Mouse (Mus musculus) testis, adult 2 months (tissue): ENCODE measurements around the gene Lgr6. TPM values are rescaled to one million over a fixed set of nuclear protein-coding genes. Genes with fewer than 3 reads are reported as not detected.

Source experiments
- H3K27ac ChIP-seq: fragments of 200-500 bp; 2 replicates; pipeline ENCODE4 v1.5.1; 2012; ENCODE audit warnings: low read depth, low read length; ENCODE audit not compliant: control insufficient read depth, insufficient read depth
- H3K27me3 ChIP-seq: fragments of 200-500 bp; 2 replicates; pipeline ENCODE4 v1.6.1; 2012; ENCODE audit warnings: mild to moderate bottlenecking, low read length, moderate library complexity; ENCODE audit not compliant: control insufficient read depth, insufficient read depth
- H3K36me3 ChIP-seq: fragments of 200-500 bp; 2 replicates; pipeline ENCODE4 v1.6.1; 2012; ENCODE audit warnings: mild to moderate bottlenecking, low read length; ENCODE audit not compliant: control insufficient read depth, insufficient read depth
- H3K4me1 ChIP-seq: fragments of 200-500 bp; 2 replicates; pipeline ENCODE4 v1.6.1; 2012; ENCODE audit warnings: low read length; ENCODE audit not compliant: control insufficient read depth, insufficient read depth
- H3K4me3 ChIP-seq: fragments of 200-500 bp; 2 replicates; pipeline ENCODE4 v1.5.1; 2012; ENCODE audit warnings: low read depth, mild to moderate bottlenecking, low read length, moderate library complexity, mixed read lengths; ENCODE audit not compliant: control insufficient read depth
- CTCF ChIP-seq: fragments of 200-500 bp; IDR thresholded peaks from 2 replicates; pipeline ENCODE4 v1.5.1; 2012; ENCODE audit warnings: low read depth, mild to moderate bottlenecking, inconsistent platforms, low read length, moderate library complexity; ENCODE audit not compliant: control insufficient read depth, insufficient read depth, insufficient replicate concordance
- POLR2A ChIP-seq: fragments of 200-500 bp; IDR thresholded peaks from 2 replicates; pipeline ENCODE4 v1.6.1; 2012; ENCODE audit warnings: low read depth, mild to moderate bottlenecking, inconsistent platforms, low read length, moderate library complexity; ENCODE audit not compliant: control insufficient read depth
- polyA plus RNA-seq: library from polyadenylated mRNA; depleted of rRNA; stranded (reverse); fragments of >200 nt; gene quantifications from 2 replicates; pipeline ENCODE4 v1.2.3, GENCODE M21; 2012

Gene Lgr6
- polyA plus RNA-seq, 1 experiment, result 3.0 TPM

DNA sequence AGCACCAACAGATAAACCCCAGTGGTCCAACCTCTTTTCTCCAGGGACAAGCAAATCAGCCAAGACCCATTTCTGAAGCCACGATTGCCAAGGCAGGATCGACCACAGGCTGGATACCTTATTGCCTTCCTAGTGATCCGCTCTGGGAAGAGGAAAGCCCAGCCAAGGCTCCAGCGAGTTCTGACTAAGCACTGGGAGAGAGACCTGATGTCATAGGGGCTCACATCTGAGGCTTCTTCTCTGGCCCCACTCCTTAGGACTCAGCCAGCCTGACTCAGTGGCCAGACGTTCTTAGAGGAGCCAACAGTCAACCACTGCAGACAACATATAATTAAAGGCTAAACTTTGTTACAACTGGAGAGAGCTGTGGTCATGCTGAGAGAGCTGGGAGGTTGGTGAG is 83.1 kb downstream of the Lgr6 start:
- no peak overlapping the region for H3K27ac ChIP-seq
- TF ChIP-seq CTCF (no peak), POLR2A (no peak)
- H3K27me3 ChIP-seq, result no peaks in the 10 kb centered on the region
- no peak overlapping the region for H3K4me3 ChIP-seq
- H3K36me3 ChIP-seq, result no peaks in the 10 kb centered on the region
- no peaks in the 10 kb centered on the region; the same call in 1 of the 2 replicates for H3K4me1 ChIP-seq

GRCm38 (mm10) chr1:135020970-135021369 is 84.1 kb downstream of the Lgr6 start:
- no peaks in the 10 kb centered on the region for H3K27me3 ChIP-seq
- TF ChIP-seq POLR2A (no peak), CTCF (no peak)
- no peak overlapping the region for H3K4me3 ChIP-seq
- no peaks in the 10 kb centered on the region for H3K36me3 ChIP-seq
- no peaks in the 10 kb centered on the region; the same call in 1 of the 2 replicates for H3K4me1 ChIP-seq
- H3K27ac ChIP-seq, result no peak overlapping the region

DNA sequence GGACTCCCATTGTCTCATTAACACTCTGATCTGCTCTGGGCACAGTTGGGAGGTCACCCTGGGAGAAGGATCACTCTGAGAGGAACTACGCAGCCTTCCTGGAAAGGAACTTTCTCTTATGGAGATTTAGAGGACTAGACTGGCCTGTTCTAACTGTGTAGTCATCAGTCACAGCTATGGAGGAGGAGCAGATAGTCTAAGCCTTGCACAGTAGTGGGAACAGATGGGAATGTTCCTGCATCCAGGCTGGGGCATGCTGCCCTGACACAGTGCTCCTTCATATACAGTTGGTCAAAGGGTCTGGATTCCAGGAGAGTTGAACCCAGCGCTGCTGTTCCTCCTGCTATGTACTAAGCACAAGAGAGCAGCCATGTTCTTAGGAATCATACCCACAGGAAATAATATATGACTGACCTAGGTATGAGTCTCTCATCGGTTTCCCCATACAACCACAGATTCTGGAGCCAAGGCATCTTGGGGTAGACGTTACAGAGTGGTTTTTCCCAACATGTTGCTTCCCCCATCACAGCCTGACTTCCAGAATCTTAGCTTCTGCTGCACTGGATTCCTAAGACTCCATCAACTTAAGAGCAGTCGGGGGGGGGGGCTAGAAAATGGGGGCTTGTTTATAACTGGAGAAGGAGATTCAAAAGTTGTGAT is 84.7 kb downstream of the Lgr6 start:
- Histone ChIP-seq H3K4me3 (no peak overlapping the region), H3K27ac (no peak overlapping the region), H3K36me3 (no peaks in the 10 kb centered on the region), H3K4me1 (no peaks in the 10 kb centered on the region; the same call in 1 of the 2 replicates), H3K27me3 (no peaks in the 10 kb centered on the region)
- TF ChIP-seq POLR2A (no peak), CTCF (no peak)

GRCm38 (mm10) chr1:135019775-135020167 is 85.3 kb downstream of the Lgr6 start:
- Histone ChIP-seq H3K4me1 (no peaks in the 10 kb centered on the region; the same call in 1 of the 2 replicates), H3K27ac (no peak overlapping the region), H3K27me3 (no peaks in the 10 kb centered on the region), H3K4me3 (no peak overlapping the region), H3K36me3 (no peaks in the 10 kb centered on the region)
- TF ChIP-seq POLR2A, result no peak
- TF ChIP-seq CTCF, result no peak

DNA sequence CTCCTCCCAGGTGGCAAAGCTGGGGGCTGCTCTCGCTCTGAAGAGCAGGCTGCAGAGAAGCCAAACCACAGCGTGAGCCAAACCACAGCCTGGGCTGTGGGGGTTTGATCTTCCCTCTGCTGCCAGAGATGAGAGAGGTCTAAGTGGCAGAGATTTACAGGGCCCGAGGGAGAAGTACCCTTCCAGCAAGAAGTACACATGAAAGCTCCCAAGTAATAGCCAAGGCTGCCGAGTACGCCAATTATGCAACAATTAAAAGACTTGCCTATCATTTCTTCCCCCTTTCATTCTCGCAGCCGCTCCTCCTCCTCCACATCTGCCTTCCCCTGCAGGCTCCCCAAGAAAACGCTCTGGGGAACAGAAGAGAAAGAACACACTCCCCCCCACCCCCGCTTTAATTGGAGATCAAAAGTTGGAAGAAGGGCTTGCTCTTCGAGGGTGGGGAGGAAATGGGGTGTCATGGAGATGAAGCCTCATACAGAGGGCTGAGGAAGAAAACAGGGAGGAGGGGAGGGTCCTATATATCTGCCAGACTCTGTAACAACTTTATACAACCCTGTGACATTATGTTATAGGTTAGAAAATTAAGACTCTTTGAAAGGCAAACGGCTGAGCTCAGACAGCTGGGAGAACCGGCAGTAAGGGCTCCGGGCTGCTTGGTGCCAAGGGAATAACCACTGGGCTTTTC is 85.8 kb downstream of the Lgr6 start:
- Histone ChIP-seq H3K4me3 (no peak overlapping the region), H3K36me3 (no peaks in the 10 kb centered on the region), H3K27me3 (no peaks in the 10 kb centered on the region), H3K27ac (no peak overlapping the region), H3K4me1 (no peaks in the 10 kb centered on the region; the same call in 1 of the 2 replicates)
- TF ChIP-seq POLR2A, result no peak

- H3K27ac ChIP-seq, result no peak overlapping the region
- no peak for TF ChIP-seq POLR2A
- no peak for TF ChIP-seq CTCF
- no peaks in the 10 kb centered on the region; the same call in 1 of the 2 replicates for H3K4me1 ChIP-seq
- H3K4me3 ChIP-seq, result no peak overlapping the region
- H3K36me3 ChIP-seq, result no peaks in the 10 kb centered on the region
- no peaks in the 10 kb centered on the region for H3K27me3 ChIP-seq
Observed at GRCm38 (mm10) chr1:135017656-135018015, 87.4 kb downstream of the Lgr6 start.

DNA sequence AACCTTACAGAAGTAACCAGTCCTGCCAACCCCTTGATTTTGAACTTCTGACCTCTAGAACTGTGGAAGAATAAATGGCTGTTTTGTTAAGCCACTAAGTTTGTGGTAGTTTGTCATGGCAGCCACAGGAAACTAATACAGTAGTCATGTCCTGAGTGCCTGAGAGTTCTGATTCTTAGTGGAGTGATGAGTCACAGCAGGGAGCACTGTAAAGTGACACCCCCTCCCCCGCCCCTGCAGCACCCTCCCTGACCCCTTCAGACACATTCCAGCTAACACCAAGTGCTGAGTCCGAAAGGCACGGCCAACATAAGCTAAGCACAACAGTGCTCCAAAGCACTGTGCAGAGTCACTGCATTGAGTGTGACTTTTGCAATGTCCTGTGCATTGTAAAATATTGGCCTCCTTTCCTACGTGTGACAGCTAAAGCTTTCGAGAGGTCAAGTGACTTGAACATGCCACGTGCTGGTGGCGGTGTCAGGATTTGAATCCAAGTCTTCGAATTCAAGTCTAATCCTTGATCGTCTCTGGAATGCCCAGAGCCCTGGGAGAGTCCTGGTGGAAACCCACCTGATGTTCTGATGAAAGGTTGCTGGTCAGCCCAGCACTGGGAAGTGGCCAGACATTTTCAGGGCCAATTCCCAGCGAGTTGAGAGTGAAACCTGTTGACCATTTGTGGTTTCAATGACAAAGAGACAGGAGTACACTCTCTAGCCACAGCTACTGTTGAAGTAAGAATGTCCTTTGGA is 88.0 kb downstream of the Lgr6 start:
- H3K27ac ChIP-seq, result no peak overlapping the region
- no peaks in the 10 kb centered on the region for H3K36me3 ChIP-seq
- H3K4me3 ChIP-seq, result no peak overlapping the region
- no peaks in the 10 kb centered on the region; the same call in 1 of the 2 replicates for H3K4me1 ChIP-seq
- no peaks in the 10 kb centered on the region for H3K27me3 ChIP-seq
- TF ChIP-seq CTCF (no peak), POLR2A (no peak)
